Mouse (Mus musculus) ovary, postnatal 14 days (tissue): ENCODE data around the gene Fkbp10.

ENCODE experiments used
- DNase-seq: peaks from one replicate; pipeline ENCODE4 v3.0.0; 2022; ENCODE audit warnings: low spot score

Fkbp10 gene

DNA sequence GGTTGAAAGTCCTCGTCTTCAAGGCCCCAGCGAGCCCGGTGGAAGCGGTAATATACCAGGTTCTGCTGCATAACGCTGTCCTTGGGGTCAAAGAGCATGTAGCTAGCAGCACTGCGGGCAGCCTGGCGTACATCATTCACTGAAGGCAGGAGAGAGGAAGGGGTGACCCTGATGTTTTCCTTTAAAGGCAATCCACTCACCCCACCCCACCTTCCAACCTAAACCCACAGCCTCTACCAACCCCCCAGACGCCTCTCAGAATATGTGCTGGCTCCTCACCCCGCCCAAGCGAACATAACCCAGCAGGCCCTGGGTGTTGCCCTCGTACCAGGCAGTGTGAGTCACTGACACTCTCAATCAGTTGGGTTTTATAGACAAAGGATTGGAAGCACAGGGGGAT is 3.8 kb upstream of the Fkbp10 start:
- DNase-seq = no peak

DNA sequence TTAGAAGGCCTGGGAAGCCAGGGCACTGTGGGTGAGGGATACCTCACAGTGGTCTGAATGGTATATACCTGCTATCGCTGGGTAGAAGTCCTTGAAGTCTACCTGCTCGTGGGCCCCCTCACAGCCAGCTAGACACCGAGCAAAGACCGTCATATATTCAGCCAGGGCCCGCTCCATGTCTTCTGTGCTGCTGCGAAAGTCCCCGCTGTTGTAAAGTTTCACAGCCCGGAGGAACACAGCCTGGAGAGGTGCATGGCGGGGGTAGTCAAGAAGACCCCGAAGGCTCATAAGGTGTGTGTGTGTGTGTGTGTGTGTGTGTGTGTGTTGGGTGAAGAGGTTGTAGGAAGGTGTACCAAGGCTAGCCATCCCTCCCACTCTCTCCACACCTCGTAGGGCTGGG is 2.0 kb upstream of the Fkbp10 start:
- no peak for DNase-seq

DNA sequence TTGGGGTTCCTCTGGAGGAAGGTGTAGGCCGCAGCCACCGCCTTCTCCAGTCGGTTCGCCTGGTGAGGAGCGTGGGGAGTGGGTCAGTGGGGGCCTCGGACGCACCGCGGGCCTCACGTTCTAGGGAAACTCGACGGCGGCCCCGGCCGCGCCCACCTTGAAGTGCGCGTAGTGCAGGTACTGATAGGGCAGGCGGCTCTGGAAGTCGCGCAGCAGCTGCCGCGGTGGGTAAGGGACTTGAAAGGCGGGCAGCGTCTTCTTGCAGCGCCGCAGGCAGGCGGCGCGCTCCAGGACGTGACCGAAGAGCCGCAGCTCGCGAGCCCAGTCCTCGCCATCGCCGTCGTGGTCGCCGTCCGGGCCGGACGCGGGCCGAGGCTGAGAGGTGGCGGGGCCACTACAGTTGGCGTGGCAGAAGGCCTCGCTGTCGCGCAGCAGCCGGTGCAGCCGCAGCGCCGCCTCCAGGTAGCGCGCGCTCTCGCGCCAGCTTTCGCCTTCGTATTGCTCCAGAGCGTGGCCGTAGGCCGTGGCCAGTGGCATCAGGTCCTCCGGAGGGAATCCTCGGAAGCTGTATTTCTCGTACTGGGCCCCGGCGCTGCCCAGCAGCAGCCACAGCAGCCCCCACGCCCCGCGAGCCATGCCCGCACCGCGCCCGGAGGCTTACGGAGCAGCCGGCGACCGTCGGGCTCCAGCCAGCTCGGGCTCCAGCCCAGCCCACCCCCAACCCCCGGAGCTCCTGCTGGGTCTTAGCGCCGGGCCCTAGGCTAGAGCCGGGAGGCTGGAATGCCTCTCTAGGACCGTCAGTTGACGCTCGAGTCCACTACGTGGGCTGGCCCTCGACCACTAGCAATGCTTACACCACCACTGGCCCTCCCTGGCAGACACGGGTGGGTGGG is 1.2 kb upstream of the Fkbp10 start, which contains the start of gene P3h4:
TSS of gene P3h4 (minus strand) at position 816 of the 893 bp plus-strand sequence.
- DNase-seq = peak; percentile 66

DNA sequence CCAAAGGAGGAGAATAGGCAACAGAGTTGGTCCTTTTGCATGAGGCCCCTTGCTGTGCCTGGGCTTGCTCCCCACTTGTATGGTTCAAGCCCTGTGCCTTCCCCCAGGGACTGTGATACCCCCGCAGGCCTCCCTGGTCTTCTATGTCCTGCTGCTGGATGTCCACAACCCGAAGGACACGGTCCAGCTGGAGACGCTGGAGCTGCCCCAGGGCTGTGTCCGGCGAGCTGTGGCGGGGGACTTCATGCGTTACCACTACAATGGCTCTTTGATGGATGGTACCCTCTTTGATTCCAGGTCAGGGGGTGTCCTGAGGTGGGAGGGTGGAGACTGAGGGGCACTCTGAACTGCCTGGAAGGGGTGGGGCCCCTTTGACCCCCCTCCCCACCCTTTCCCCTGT is 6.0 kb downstream of the Fkbp10 start:
- DNase-seq = no peak

DNA sequence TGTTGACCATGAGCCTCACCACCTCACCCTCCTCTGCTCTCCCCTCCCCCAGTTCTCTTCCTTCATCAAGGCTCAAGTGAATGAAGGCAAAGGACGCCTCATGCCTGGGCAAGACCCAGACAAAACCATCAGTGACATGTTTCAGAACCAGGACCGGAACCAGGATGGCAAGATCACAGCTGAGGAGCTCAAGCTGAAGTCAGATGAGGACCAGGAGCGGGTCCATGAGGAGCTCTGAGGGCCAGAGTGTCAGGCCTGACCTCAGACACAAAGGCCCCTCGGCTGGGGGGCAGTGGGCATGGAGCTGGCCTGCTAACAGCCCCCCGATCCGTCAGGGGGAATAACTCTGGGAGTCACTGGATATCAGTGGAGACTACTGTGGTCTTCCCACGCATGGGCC is 8.3 kb downstream of the Fkbp10 start:
- DNase-seq = no peak

DNA sequence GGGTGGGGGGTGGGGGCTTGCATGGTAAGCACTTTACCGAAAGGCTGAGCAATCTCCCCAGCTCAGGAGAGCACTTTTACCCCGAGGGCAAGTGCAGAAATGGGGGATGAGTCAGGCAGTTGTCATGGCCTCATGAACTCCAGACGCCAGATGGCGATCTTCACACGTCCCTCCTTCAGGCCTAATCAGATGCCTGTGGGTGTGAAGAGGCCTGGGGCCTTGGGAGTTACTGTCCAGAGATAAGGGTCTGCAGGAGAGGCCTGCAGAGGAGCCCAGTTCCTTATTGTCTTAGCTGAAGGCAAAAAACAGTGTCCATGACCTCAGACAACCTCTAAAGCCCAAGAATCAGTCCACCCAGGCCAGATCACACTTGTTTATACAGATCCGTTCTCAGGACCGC is 10.4 kb downstream of the Fkbp10 start:
- DNase-seq = peak; percentile 74

DNA sequence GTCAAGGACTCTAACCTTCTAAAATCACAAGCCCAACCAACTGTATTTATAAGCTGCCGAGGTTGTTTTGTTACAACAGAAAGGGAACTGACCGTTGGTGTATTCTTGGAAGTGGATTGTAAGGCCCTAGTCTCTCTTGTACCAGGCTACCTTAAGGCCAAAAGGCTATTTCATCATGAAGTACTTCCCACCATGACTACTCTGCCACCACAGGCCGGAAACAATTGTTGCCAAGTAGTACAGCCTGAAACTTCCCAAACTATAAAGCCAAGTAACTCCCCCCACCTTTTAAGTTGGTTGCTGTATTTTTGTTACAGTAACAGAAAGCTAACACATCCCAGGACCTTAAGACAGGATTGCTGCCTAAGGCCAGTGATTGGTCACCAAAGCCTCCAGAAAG is 11.3 kb downstream of the Fkbp10 start:
- DNase-seq = no peak

DNA sequence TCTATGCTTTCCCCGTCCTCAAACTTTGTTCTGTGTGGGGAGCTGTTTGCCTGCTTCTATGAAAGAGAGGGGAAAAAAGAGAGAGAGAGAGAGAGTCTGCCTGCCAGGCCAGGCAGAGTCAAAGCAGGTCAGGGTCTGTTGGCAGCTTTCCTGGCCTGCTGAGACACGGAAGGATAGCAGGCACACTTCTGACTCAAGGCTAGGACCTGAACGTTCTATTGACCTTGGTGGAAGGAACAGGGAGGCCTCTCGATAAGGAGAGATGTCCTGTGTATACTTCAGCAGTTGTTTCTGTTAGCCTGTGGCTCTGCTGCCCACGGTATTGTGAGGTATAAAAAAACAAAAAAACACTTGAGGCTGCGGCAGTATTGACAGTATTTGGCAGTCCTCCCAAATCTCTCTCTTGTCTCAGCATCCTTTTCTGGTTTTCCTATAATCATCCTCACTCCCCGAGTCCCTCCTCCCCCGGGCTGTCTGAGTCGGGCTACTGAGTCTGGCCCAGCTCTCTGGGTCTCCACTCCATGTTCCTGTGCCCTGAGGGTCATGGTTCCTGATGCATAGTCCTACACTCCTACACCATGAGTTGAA is 13.2 kb downstream of the Fkbp10 start:
- no peak for DNase-seq

DNA sequence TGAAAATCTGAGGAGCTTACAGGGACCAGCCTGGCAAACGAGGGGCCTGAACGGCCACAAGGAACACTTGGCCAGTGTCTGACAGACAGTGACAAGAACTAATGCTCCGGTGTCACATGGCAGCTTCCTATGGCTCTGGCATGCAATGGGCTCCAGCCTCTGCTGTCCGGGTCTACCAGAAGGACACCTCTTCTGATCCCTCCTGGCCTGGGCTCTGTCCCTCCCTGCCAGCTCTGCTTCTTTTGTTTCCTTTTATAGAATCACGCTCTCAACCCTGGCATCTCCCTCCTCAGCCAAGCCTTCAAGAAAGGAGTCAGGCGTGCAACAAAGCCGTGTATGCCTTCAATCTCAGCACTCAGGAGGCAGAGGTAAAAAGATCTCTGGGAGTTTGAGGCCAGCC is 14.6 kb downstream of the Fkbp10 start:
- no peak for DNase-seq

DNA sequence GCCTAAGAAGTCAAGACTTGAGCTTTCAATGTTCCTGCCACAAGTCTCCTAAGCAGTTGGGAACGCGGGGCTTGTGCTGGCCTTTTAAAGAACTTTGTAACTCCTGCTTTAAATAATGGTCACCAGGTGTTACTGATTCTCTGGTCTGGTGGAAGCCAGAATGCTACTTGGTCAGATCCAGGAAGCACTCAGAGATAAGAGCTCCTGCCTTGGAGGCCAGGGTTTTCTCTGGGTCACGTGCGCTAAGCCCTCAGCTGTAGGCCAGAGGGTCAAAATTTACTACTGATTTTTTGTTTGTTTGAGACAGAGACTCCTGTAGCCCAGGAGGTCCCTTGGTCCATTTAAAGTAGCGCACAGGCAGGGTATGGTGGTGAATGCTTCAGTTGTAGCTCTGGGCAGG is 16.5 kb downstream of the Fkbp10 start:
- no peak for DNase-seq

DNA sequence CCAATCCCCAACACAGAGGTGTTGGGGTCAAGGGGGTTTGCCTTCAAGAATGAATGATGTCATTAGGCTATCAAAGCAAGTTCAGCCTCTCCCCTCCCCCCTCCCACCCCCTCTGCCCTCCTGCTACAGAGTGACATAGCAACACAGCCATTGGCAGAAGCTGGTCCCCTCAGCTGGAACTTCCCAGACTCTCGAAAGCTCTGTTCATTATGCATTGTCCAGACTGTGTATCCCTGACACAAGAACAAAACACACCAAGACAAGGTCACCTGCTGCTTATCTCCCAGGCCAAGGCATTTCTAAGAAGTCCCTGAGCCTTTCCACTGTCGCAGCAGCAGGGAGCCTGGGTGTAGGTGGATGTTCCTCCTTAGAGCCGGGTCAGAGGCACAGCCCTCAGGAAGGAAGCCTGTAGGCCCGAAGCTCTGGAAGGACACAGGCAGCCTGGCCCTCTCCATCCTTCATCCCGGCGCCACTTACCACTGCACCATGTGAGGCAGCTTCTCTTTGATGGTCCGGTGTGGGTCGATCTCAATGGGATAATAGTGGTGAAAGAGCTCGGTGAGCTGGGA is 20.3 kb downstream of the Fkbp10 start:
- no peak for DNase-seq

DNA sequence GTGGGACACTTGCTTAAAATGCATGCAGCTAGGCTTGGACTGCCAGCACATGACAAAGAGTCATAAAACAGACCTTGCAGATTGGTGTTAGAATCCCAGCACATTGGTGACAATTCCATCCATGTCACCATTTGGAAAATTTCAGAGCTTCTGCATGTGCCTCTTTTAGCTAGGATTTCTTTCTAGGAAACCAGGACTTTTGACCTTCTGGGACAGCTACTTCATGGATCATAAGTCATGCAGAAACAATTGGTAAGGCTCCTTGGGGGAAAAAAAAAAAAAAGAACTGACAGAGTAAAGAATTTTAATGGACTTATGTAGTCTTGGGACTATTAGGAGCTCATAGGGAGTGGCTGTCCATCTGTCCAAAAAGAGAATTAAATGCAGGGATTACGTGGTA is 22.4 kb downstream of the Fkbp10 start:
- no peak for DNase-seq

DNA sequence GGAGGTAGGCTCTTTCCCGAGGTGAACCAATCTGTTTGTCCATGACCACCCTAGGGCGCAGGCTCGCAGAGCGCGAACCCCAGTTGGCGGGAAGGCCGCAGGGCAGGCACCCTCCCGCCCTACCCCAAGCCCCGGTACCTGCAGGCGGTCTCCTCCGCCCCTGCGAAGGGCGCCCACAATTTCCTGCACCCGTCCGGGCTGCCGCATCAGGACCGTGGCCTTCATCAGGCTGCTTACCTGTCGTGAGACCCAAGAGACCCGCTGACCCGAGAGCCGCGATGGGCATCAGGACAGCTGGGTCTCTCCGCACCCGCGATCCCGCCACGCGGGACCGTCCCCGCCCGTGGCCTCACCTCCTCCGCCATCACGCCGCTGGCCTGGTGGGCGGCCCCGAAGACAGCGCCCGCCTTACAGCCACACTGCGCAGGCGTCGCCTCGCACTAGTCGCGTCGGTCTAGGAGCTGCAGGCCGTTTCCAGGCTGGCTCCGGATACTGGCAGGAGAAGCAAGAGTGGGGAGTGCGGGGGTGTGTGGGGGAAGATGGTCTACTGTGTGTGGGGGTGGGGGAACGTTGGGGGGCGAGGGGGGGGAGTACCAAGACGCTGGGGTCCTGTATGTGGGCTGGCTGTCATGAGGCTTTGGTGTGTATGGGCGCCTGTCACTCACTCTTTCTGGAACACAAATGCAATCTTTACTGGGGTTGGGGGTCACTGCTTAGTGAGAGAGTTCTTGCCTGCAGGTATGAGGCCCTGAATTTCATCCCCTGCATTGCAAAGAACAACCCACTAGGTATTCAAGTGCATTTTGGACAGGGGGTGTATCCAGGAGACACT is 25.4 kb downstream of the Fkbp10 start:
- peak; percentile 80 for DNase-seq

DNA sequence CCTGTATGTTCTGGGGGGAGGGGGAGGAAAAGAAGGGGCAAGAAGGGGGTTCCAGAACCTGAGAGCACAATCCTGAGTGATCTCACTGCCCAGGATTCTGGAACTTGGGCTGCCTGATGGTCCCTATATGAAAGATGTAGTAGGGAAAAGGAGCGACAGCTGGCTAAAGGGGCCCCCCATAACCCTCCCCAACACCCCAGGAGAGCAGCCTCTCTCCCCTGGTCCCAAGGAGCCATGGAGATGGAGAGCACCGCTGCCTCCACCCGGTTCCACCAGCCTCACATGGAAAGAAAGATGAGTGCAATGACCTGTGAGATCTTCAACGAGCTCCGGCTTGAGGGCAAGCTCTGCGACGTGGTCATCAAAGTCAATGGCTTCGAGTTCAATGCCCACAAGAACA is 26.3 kb downstream of the Fkbp10 start, which contains the start of the genes Nt5c3b and Klhl10:
TSS of gene Nt5c3b (minus strand) at position 12 of the 400 bp plus-strand sequence.
TSS of gene Klhl10 (plus strand) at position 121 of the 400 bp plus-strand sequence.
- no peak for DNase-seq

DNA sequence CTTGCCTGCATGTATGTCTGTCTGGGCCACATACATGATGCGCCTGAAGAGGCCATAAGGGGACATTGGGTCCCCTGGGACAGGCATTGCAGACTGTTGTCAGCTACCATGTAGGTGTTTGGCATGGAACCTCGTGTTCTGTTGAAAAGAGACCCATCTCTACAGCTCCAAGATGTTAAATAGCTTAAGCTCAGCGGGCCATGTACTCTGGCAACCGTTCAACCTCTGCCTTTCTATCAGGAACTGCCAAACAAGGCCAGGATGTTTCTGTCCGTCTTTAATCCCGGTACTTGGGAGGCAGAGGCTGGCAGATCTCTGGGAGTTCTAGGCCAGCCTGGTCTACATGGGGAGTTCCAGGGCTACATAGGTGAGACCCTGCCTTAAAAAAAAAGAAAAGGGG is 27.1 kb downstream of the Fkbp10 start:
- DNase-seq = no peak

DNA sequence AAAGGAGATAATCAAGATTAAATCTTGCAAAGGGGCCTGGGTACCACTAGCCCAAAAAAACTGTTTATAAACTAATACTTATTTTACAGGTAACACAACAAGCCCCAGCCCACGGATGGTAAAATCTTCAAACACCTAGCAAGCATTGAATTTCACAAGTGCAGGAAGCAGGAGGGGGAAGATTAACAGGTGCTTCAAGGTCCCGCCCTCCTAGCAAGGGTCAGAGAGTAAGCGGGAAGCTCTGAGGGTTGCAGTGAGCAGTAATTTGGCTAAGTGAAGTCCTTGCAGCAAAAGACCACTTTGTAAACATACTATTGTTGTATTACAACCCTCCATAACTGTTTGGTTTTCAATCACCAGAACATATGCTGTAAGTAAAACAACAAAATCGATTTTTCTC is 41.8 kb downstream of the Fkbp10 start:
- DNase-seq = no peak

DNA sequence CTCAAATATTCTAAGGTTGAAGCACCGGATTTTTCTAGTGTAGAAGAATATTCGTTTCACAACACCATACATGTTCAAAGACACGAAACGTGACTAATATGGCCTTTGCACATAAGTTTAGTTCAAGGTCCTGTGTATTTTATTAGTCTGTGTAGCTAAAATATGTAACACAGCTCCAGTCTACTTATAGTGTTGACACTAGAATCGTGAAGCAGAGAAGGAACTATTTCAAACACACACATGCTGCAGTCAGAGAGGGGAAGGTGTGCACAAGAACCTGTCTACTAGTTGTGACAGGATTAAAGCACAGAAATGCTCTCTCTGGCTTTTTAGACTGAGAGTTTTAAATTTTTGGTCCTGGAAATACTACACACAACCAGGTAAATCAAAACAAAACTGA is 42.2 kb downstream of the Fkbp10 start:
- DNase-seq = no peak

DNA sequence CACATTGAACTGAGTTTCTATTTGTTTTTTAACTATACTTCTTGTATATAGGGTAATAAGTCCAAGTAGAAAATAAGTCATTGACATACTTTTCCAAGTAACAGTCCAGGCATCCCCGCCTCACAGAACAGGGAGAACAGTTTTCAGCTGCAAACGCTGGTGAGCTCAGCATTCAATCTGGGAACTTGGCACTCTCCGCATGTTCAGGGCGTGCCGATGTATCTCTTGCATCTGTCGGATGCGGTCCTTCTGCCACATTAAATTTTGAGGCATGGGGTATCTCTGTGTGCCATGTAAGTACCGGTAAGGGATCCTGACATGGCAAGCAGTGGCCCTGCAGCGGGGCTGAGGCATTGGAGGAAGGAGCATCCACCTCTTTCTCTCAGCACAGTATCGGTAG is 47.2 kb downstream of the Fkbp10 start:
- no peak for DNase-seq

DNA sequence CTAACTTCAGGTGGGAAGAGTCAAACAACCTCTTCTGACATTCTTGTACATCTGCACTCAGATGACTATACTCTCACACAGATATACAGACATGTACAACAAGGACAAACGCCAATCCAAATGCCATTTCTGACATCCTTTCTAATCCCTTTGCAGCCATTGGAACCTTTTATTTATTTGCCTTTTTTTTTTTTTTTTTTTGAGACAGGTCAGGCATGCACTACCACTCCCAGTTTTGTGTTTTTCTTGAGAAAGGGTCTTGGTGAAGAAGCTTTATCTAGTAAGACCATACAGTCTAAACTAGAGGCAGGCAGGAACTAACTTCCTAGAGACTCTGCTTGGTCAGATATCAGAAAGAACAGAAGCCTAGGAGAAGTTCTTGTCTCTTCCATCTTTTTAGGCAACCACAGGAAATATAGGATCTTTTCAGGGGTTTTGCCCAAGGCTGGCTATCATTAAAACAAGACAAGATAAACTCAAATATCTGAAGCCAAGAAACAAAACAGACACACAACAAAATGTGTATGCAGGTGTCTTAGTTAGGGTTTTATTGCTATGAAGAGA is 49.8 kb downstream of the Fkbp10 start:
- no peak for DNase-seq

DNA sequence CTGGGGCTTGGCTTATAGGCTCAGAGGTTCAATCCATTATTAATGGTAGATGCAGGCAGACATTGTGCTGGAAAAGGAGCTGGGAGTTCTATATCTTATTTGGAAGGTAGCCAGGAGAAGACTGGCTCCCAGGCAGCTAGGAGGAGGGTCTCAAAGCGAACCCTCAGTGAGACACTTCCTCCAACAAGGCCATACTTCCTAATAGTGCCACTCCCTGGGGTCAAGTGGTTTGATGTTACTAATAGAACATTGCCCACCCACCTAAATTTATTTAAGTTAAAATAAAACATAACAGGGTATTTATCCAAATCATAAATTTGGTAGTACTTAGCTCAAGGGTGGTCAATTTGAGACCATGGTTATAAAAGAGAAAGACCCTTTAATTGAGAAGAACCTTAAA is 50.3 kb downstream of the Fkbp10 start:
- DNase-seq = no peak

DNA sequence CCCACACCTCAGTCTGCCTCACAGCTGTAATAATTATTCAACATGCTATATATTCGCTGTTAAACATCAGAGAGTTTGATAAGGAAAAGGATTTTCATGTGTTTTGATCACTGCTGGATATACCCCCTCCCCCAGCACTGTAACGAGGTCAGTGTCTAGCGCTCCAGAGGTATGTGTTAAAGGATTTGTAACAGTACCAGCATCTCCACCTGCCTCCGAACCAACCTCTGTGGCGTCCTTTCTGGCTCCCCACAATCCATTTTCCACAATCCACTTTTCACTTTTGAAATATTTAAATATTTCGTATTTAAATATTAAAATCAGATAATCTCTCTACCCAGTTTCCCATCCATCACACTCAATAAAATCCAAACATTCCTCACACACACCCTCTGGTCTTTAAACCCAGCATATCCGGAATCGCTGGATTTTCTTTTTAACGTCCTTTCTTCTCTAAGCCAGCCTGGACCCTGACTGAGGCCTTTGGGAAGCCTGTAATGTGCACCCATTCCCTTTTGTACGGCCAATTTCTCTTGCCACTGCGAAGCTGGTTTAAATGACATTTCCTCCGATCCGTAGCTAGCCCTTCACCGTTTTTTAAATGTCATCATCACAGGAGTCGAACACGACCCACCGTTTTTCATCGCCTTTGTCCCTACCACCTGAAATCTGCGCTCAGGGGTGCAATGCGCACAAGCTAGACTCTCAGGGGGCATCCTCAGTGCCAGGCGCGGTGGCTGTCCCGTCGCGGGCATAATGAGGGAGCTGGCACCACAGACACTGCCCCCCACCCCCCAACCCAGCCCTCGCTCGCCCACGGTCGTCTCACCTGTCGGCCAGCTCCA is 56.1 kb downstream of the Fkbp10 start:
- no peak for DNase-seq
